Mouse (Mus musculus) yolk sac, embryonic 10.5 days (tissue): ENCODE measurements around the gene Ccnl1.

Source experiments
- DNase-seq: peaks from one replicate; pipeline ENCODE4 v3.0.0-alpha.2; 2017; ENCODE audit warnings: low spot score

Gene Ccnl1

GRCm38 (mm10) chr3:65958840-65959185 is 764 bp upstream of the Ccnl1 start:
- DNase-seq = no peak

GRCm38 (mm10) chr3:65957271-65958101 is 563 bp downstream of the Ccnl1 start:
- peak; percentile 78 for DNase-seq

- no peak for DNase-seq
Measured at GRCm38 (mm10) chr3:65954499-65955391, 3.3 kb downstream of the Ccnl1 start.

- no peak for DNase-seq
Measured at GRCm38 (mm10) chr3:65950831-65951365, 7.2 kb downstream of the Ccnl1 start.

DNA sequence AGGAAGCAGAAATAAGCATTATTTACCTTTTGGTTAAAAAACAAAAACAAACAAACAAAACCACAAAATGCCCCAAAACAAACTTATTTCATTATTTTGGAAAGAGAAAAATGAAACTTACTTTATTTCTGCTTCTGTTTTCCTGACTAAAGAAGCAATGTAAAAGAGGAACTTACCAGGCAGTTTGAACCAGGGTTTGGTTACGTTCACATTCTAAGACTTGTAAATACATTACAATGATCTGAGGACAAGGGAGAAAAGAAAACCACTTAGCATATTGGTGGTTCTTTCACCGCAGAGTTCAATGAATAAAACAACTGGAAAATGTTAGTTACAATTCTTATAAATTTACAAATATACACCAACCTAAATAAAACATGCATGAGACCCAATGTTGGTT is 7.7 kb downstream of the Ccnl1 start:
- DNase-seq = no peak

DNA sequence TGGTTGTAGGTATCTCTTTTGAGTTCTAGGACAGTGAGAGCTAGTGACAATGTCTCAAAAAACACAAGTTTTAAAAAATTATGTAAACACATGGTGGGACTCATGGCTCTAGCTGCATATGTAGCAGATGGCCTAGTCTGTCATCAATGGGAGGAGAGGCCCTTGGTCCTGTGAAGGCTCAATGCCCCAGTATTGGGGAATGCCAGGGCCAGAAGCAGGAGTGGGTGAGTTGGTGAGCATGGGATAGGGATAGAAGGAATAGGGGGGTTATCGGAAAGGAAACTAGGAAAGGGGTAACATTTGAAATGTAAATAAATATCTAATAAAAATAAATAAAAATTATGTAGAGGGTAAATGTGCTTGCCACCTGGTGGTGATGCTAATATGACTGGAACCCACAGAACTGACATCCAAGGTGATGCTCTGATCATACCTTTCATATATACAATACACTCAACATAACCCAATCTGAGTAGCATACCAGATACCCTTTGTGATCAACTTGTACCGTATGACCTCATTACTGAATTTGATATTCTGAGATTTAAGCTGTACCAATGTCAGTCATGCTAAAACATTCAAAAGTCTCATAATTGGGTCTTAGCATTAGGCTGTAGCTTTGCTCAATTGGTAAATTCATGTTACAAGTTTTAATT is 12.6 kb downstream of the Ccnl1 start:
- no peak for DNase-seq

DNA sequence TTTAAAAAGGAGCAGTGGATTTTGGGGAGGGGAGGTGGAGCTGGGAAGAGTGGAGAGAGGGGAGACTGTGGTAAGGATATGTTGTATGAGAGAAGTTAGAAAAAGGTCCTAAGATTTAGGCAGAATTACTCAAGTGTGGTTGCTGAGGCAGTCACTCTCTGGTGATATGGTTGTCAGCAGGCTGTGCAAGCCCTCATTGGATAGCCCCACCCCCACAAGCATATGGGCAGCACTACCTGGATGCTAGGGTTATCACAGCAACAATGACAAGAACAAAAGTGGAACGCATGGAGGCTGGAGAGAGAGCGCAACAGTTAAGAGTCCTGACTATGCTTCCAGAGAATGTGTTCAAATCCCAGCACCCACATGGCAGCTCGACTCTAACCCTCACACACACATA is 13.3 kb downstream of the Ccnl1 start:
- no peak for DNase-seq

GRCm38 (mm10) chr3:65943453-65943852 is 14.6 kb downstream of the Ccnl1 start:
- no peak for DNase-seq

- DNase-seq = no peak
Measured at GRCm38 (mm10) chr3:65941052-65941451, 17.0 kb downstream of the Ccnl1 start.

DNA sequence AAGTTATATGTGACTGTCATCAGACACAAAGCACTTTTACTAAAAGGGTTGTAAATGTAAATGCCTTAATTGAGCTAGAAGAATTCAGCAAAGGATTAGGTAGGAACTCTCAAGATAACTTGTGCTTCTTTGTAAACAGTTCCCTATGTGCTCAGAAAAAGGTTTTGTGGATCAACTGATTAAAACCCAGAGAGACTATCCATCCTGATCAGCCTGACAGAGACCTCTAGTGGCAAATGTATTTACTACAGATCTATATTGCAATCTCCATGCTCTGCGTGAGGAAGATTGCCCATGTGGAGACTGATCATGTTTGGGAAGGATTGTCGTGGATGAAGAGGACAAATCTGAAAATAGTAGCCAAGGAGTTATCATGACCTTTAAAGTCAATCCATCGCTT is 19.8 kb downstream of the Ccnl1 start:
- no peak for DNase-seq

DNA sequence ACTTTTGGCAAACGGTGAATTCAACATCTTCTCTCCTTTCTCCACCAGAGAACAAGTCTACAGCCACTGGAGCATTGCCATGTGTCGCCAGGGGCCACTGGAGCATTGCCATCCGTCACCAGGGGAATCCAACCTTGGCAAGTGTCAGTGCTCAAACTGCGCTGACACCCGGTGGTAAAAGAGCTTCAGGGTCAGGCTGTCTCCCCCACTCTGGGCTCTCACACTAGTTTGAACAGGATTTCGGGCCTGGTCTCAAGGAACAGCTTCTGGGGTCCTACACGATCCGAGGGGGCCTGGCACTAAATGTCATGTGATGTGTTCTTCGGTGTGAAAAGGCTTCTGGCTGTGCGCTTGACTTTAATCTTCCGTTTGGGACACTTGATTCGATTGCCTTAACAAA is 21.7 kb downstream of the Ccnl1 start:
- no peak for DNase-seq

- no peak for DNase-seq
Measured at GRCm38 (mm10) chr3:65935153-65935552, 22.9 kb downstream of the Ccnl1 start.

- DNase-seq = no peak
Measured at GRCm38 (mm10) chr3:65933726-65934125, 24.3 kb downstream of the Ccnl1 start.

DNA sequence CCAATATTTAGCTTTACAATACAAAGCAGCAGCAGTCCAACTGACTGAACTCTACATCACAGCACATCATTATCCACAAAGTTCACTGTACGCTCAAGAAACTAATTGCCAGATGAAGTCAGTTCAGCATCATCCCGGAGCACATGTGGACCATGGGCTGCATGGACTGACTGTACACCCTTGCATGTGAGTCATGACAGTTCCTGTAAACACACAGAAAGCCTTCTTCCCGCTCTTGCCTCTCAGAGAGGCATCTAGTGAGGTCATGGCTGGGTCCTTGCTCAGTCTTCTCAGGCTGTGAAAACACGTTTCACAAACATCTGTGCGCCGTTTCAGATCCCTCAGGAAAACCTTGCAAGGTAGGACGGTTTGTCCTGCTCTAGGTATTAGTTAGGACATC is 26.5 kb downstream of the Ccnl1 start:
- no peak for DNase-seq

- no peak for DNase-seq
Measured at GRCm38 (mm10) chr3:65930636-65931035, 27.4 kb downstream of the Ccnl1 start.

DNA sequence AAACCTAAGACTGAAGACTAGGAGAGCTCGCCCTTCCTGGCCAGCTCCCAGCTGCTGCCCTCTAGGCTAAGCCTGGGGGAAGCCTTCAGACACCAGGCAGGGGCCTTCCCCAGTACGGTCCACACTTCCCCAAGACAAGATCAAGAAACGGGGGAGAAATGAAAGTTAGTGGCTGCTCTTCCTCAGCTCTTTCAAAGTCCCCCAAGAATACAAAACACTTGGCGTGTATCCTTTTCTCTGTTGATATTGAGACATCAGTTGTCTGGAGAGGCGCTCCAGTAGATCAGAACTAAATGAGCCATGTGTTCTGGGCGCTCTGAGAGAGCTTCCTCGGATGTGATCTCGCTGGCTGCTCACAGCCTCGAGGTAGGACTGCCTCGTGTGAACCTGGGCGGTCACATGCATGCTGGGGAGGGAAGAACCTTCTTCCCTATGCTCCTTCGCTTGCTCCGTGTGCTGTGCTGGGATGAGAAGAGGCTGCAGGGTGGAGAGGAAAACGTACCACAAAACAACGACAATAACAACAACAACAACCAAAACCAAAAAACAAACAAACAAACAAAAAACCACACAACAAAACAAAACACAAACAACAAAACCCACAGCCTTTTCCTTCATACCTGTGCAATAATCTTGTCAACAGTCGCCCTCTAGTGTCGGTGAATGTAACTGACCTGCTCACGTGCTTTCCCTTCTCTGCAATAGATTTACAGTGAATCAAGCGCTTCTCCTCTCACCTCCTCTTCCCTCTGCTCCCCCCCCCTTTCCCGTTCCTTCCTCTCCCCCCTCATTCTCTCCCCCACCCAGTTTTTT is 28.0 kb downstream of the Ccnl1 start:
- peak; percentile 58 for DNase-seq

GRCm38 (mm10) chr3:65929304-65929783 is 28.7 kb downstream of the Ccnl1 start:
- peak; percentile 85 for DNase-seq

DNA sequence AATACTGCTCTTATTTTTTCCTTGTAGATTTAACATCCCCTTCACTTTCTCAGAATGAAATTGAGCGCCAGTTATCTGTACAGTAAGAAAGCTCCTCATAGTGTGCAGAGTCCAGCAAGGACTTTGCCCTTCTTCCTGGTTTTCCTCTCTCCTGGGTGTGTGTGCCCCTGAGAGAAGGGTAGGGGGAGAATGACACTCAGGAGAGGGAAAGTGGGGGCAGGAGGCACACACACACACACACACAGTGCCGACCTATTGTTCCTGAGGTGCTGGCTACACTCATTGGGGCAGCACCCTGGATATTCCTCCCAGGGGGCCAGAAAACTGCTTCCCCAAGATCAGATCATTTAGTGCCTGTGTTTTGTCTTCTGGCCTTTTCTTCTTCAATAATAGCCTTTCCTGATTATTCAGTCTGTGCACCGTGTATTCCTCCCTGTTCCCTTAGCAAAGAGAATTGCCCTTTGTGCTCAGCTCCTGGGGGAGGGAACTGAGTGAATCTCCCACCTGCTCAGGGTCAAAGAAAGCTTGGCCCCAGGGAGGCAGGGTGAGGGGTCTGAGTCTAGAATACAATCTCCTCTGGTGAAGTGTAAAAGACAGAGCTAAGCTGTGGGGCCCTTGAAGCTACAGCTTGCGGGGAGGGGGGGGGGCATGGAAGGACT is 29.3 kb downstream of the Ccnl1 start:
- DNase-seq = peak; percentile 24

- no peak for DNase-seq
Measured at GRCm38 (mm10) chr3:65927685-65928084, 30.4 kb downstream of the Ccnl1 start.

DNA sequence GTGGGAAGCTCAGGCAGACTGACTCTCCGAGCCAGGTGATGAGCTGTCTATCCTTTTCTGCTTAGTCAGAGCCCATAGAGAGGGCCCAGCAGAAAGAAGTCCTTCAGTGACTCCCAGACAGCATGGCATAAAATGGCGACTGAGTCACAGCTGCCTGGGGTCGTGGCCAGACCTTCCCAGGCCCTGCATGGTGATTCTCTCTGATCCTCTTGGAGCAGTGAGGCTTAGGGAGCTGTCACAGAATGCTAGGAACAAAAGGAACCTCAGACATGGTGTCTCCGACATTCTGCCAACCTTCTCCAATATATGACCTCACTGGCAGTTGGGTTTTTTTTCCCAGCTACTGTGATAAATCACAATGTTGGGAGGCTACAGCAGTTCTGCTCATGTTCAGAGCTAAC is 30.9 kb downstream of the Ccnl1 start:
- DNase-seq = no peak

DNA sequence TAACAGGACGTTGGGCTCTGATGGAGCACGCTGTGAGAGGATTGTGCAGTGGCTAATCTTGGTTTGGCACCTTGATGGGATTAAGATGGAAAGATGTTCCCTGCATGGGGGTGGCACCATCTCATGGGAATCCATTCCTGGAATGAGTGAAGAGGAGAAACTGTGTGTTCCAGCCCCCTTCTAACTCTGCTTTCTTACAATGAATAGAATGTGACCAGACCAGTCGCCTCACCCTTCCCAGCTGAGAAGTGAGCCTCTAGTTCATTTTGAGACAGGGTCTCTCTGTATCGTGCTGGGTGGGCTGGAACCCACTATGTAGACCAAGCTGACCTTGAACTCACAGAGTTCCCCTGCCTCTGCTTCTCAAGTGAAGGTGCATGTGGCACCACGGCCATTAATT is 31.6 kb downstream of the Ccnl1 start:
- no peak for DNase-seq
